Mouse (Mus musculus) C2C12 (cell line): ENCODE data around the gene Ak4. TPM values are rescaled to one million over a fixed set of nuclear protein-coding genes. Genes with fewer than 3 reads are reported as not detected.

ENCODE experiments used
- H3K27me3 ChIP-seq: one replicate; pipeline ENCODE4 v1.6.1; 2011; ENCODE audit not compliant: control insufficient read depth, insufficient read depth, insufficient read length
- H3K36me3 ChIP-seq: one replicate; pipeline ENCODE4 v1.6.1; 2011; ENCODE audit not compliant: control insufficient read depth, insufficient read depth
- H3K4me3 ChIP-seq: one replicate; pipeline ENCODE4 v1.5.1; 2011; ENCODE audit warnings: mild to moderate bottlenecking, control low read depth; ENCODE audit not compliant: poor library complexity, insufficient read depth, severe bottlenecking
- H3K79me2 ChIP-seq: one replicate; pipeline ENCODE4 v1.6.1; 2011; ENCODE audit not compliant: control insufficient read depth, insufficient read depth
- H3K79me3 ChIP-seq: one replicate; pipeline ENCODE4 v1.6.1; 2011; ENCODE audit warnings: low read depth, control low read depth
- H3ac ChIP-seq: one replicate; pipeline ENCODE3; 2011; ENCODE audit warnings: low read depth; ENCODE audit not compliant: control insufficient read depth, insufficient read length
- CEBPB ChIP-seq: IDR thresholded peaks from one replicate; pipeline ENCODE4 v1.6.1; 2011; ENCODE audit warnings: low read depth, mild to moderate bottlenecking, control low read depth, moderate library complexity
- CTCF ChIP-seq: IDR thresholded peaks from one replicate; pipeline ENCODE4 v1.5.1; 2011; ENCODE audit not compliant: control insufficient read depth, insufficient read depth, insufficient read length
- FOSL1 ChIP-seq: IDR thresholded peaks from one replicate; pipeline ENCODE4 v1.8.0; 2011; ENCODE audit warnings: mild to moderate bottlenecking, low read length; ENCODE audit not compliant: poor library complexity, insufficient read depth, severe bottlenecking
- MAX ChIP-seq: IDR thresholded peaks from one replicate; pipeline ENCODE4 v1.6.1; 2011; ENCODE audit warnings: mild to moderate bottlenecking, control low read depth
- MYOD1 ChIP-seq: IDR thresholded peaks from one replicate; pipeline ENCODE4 v1.6.1; 2011; ENCODE audit warnings: low read depth; ENCODE audit not compliant: control insufficient read depth, insufficient read length
- MYOG ChIP-seq: IDR thresholded peaks from one replicate; pipeline ENCODE4 v1.6.1; 2011; ENCODE audit not compliant: control insufficient read depth, insufficient read length; ENCODE audit errors: extremely low read depth
- USF1 ChIP-seq: IDR thresholded peaks from one replicate; pipeline ENCODE4 v1.6.1; 2011; ENCODE audit warnings: low read depth, mild to moderate bottlenecking, control low read depth, moderate library complexity
- polyA plus RNA-seq: library from polyadenylated mRNA; unstranded; fragments of >200 nt; fragmentation: generic; extraction: Trizol; gene quantifications from one replicate; pipeline ENCODE4 v1.2.1, GENCODE M21; 2012; ENCODE audit warnings: missing spikeins

The Ak4 gene
- polyA plus RNA-seq, 1 experiment: 0.25 TPM

- no peak overlapping the region for H3ac ChIP-seq
These were observed 53.7 kb downstream of the Ak4 start for GRCm38 (mm10) chr4:101472767-101473166.

GRCm38 (mm10) chr4:101490320-101490917 lies 71.3 kb downstream of the Ak4 start:
- Histone ChIP-seq H3ac (no peak overlapping the region), H3K79me3 (no peaks in the 10 kb centered on the region), H3K79me2 (no peaks in the 10 kb centered on the region), H3K36me3 (no peaks in the 10 kb centered on the region), H3K4me3 (no peak overlapping the region), H3K27me3 (no peaks in the 10 kb centered on the region)
- TF ChIP-seq MYOG (no peak), FOSL1 (no peak), MYOD1 (no peak), CEBPB (no peak), USF1 (no peak), CTCF (no peak), MAX (no peak)

More at GRCm38 (mm10) chr4:101472767-101473166, 53.7 kb downstream of the Ak4 start:
- Histone ChIP-seq H3K79me2 (no peaks in the 10 kb centered on the region), H3K79me3 (no peaks in the 10 kb centered on the region), H3K4me3 (no peak overlapping the region), H3K27me3 (no peaks in the 10 kb centered on the region), H3K36me3 (no peaks in the 10 kb centered on the region)
- no peak for TF ChIP-seq MYOD1
- TF ChIP-seq CEBPB: no peak
- TF ChIP-seq USF1: no peak
- no peak for TF ChIP-seq CTCF
- no peak for TF ChIP-seq FOSL1
- no peak for TF ChIP-seq MYOG
- no peak for TF ChIP-seq MAX

GRCm38 (mm10) chr4:101491704-101492103 lies 72.6 kb downstream of the Ak4 start:
- no peaks in the 10 kb centered on the region for H3K79me2 ChIP-seq
- no peak overlapping the region for H3ac ChIP-seq
- TF ChIP-seq CEBPB: no peak
- TF ChIP-seq MYOD1: no peak
- no peak for TF ChIP-seq CTCF
- no peak for TF ChIP-seq MYOG
- no peaks in the 10 kb centered on the region for H3K36me3 ChIP-seq
- no peak overlapping the region for H3K4me3 ChIP-seq
- no peaks in the 10 kb centered on the region for H3K79me3 ChIP-seq
- no peaks in the 10 kb centered on the region for H3K27me3 ChIP-seq

GRCm38 (mm10) chr4:101493611-101494197 lies 74.6 kb downstream of the Ak4 start:
- Histone ChIP-seq H3K27me3 (no peaks in the 10 kb centered on the region), H3K79me3 (no peaks in the 10 kb centered on the region), H3K79me2 (no peaks in the 10 kb centered on the region), H3K4me3 (no peak overlapping the region), H3K36me3 (no peaks in the 10 kb centered on the region), H3ac (no peak overlapping the region)
- TF ChIP-seq FOSL1 (no peak), USF1 (no peak), CEBPB (no peak), CTCF (no peak), MAX (no peak), MYOD1 (no peak), MYOG (no peak)

GRCm38 (mm10) chr4:101496188-101496533 lies 77.1 kb downstream of the Ak4 start:
- Histone ChIP-seq H3ac (no peak overlapping the region), H3K4me3 (no peak overlapping the region), H3K79me2 (no peaks in the 10 kb centered on the region), H3K36me3 (no peaks in the 10 kb centered on the region), H3K79me3 (no peaks in the 10 kb centered on the region), H3K27me3 (no peaks in the 10 kb centered on the region)
- TF ChIP-seq FOSL1 (no peak), MYOD1 (no peak), CEBPB (no peak), USF1 (no peak), CTCF (no peak), MAX (no peak), MYOG (no peak)
